Mouse (Mus musculus): ENCODE data around the gene Plekho1. TPM values are rescaled to one million over a fixed set of nuclear protein-coding genes. Genes with fewer than 3 reads are reported as not detected.
A peak's percentile ranks its signal among the peaks of the same experiment; 100 is the strongest.
"Not testable (repeated sequence)": the region's sequence is repeated elsewhere in the genome, so short reads cannot be mapped to it uniquely, and the experiment has no call there.

The Plekho1 gene
- total RNA-seq, 2 experiments from 2014 or later = 141 to 164 TPM

GRCm38 (mm10) chr3:95978265-95978664 is 17.5 kb downstream of the Plekho1 start:
- no peak for DNase-seq

- DNase-seq = not testable (repeated sequence)
These were observed 18.2 kb downstream of the Plekho1 start for GRCm38 (mm10) chr3:95977587-95977986.

DNA sequence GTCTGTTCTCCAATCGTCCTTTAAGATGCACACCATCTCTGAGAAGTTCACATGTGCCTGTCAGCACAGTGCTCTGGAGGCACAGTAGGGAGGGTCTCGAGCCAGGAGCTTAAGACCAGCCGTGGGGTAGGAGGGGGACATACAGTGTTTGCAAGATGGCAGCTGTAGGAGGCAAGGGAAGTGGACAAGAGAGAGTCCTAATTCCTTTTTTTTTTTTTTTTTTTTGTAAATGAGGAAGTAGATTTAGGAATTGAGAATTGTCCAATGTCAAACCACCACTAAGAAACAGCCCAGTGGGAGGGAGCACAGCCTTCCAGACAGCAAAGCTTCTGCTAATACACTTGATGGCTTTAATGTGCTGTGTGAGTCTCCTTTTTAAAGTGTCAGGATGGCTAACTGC is 18.7 kb downstream of the Plekho1 start:
- no peak for DNase-seq

- no peak for DNase-seq
These were observed 22.7 kb downstream of the Plekho1 start for GRCm38 (mm10) chr3:95972873-95973634.

- no peak for DNase-seq
These were observed 23.4 kb downstream of the Plekho1 start for GRCm38 (mm10) chr3:95972251-95972872.

GRCm38 (mm10) chr3:95970661-95971060 is 25.1 kb downstream of the Plekho1 start:
- DNase-seq = not testable (repeated sequence)

DNA sequence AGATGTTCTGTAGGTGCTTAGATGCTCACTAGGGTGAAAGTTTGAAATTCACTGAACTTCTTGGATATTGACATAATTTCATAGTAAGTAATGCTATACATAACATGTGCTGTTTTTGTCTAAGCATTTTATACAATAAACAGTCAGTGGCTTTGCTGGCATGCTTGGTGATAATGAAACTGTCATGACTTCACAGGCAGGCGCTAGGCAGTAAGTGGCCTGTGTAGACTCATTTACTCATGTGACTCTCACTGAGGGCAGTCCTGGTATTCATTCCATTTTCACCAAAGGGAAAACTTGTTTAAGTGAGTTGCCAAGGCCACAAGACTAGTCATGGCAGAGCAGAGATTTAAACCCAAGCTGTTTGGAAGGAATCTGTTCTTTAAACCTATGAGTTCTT is 26.5 kb downstream of the Plekho1 start:
- no peak for DNase-seq

GRCm38 (mm10) chr3:95965518-95966451 is 30.0 kb downstream of the Plekho1 start:
- DNase-seq = peak; percentile 44

- DNase-seq = peak; percentile 51
These were observed 32.1 kb downstream of the Plekho1 start for GRCm38 (mm10) chr3:95963681-95964080.

- DNase-seq = no peak
These were observed 32.6 kb downstream of the Plekho1 start for GRCm38 (mm10) chr3:95963230-95963629.

DNA sequence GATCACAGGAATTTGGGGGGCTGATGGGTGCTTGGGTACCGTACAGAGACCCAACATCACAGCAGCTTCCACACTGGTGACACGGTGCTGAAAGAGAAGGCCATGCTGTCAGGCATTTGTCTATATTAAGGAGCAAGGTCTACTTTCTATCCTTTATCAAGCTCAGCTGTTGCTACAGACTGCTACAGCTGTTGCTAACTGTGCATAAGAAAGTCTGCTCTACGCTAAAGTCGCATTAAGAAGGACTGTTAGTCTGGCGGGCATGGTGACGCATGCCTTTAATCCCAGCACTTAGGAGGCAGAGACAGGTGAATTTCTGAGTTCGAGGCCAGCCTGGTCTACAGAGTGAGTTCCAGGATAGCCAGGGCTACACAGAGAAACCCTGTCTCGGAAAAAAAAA is 33.6 kb downstream of the Plekho1 start:
- DNase-seq = not testable (repeated sequence)

- no peak for DNase-seq
These were observed 36.0 kb downstream of the Plekho1 start for GRCm38 (mm10) chr3:95959807-95960206.

DNA sequence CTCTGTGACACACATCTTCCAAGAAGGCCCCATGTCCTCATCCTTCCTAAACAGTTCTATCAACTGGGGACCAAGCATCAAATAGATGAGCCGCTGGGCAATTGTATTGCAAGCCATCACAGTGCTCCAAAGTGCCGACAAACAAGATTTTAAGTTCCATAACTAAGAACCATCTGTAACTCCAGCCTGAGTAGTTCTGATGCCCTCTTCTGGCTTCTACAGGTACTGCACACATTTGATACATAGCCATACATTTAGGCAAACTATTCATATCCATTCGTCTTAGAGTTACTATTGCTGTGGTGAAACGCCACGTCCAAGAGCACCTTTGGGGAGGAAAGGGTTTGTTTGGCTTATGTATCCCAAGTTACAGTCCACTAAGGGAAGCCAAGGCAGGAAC is 36.7 kb downstream of the Plekho1 start:
- peak; percentile 51 for DNase-seq

GRCm38 (mm10) chr3:95957359-95958148 is 38.2 kb downstream of the Plekho1 start:
- DNase-seq = peak; percentile 79

DNA sequence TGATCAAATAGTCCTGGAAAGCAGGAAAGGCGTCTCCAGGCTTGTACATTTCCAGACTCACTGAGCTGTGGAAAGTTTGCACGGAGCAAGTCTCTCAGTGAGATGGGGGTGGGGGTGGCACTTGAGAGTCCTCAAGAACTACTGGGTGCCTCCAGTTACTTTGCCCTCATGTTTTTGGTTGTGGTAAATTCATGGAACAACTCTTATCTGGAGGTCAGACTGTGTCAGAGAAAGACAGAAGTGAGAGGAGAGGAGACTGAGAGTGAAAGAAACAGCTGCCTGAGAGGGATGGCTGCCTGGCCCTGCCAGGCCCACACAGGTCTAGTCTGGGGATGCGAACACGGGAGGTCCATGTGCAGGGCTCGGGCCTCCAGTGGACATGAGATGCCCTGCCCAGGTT is 40.5 kb downstream of the Plekho1 start:
- no peak for DNase-seq

DNA sequence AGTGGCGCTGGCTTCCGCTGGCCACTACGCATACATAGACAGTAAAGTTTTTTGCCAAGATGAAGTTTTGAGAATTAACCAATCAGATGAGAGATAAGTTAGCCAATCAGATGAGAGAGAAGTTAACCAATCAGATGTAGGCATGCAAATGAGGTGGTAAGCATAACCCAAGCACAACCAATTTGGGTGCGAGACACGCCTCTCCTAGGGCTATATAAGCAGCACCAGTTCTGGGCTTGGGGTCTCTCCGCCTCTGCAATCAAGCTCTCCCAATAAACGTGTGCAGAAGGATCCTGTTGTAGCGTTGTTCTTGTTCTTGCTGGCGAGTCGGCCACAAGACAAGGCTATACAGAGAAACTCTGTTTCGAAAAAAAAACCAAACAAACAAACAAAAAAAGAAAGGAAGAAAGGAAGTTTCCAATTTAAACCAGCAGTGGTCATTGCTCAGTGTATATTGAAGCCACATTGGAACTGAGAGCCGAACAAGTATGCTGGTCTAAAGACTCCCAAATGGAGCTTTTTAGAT is 41.1 kb downstream of the Plekho1 start:
- not testable (repeated sequence) for DNase-seq

- DNase-seq = no peak
These were observed 42.3 kb downstream of the Plekho1 start for GRCm38 (mm10) chr3:95953522-95953921.

- DNase-seq = no peak
These were observed 42.8 kb downstream of the Plekho1 start for GRCm38 (mm10) chr3:95953023-95953422.

DNA sequence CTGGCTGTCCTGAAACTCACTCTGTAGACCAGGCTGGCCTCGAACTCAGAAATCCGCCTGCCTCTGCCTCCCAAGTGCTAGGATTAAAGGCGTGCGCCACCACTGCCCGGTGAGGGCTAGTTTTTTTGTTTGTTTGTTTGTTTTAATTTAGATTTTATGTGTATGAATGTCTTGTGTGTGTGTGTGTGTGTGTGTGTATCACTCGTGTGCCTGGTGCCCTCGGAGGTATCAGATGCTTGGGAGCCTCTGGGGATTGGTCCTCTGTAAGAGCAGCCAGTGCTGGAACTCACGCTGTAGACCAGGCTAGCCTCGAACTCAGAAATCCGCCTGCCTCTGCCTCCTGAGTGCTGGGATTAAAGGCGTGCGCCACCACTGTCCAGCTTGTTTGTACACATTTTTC is 44.2 kb downstream of the Plekho1 start:
- not testable (repeated sequence) for DNase-seq

- peak; percentile 91 for DNase-seq
These were observed 44.8 kb downstream of the Plekho1 start for GRCm38 (mm10) chr3:95950763-95951551.

DNA sequence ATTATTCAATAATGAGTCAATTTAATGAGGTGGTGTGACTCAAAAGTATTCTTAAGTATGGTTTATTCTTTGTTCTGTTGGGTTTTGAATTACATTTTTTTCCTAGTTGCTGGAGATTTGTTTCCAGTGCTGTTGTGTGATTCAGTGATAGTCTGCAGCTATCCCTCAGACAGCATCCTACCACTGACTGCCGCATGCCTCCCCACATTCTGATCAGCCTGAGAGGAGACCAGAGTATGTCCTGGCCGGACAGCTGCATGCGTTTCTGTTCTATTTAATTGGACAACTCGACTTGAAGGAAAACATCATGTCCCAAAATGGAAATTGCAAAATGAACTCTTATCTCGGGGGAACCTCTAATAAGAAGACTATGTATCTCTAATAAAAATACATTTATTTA is 47.5 kb downstream of the Plekho1 start:
- no peak for DNase-seq
